Comparison of ENCODE assay signal across 19 mouse cellular contexts in the genomic region with DNA sequence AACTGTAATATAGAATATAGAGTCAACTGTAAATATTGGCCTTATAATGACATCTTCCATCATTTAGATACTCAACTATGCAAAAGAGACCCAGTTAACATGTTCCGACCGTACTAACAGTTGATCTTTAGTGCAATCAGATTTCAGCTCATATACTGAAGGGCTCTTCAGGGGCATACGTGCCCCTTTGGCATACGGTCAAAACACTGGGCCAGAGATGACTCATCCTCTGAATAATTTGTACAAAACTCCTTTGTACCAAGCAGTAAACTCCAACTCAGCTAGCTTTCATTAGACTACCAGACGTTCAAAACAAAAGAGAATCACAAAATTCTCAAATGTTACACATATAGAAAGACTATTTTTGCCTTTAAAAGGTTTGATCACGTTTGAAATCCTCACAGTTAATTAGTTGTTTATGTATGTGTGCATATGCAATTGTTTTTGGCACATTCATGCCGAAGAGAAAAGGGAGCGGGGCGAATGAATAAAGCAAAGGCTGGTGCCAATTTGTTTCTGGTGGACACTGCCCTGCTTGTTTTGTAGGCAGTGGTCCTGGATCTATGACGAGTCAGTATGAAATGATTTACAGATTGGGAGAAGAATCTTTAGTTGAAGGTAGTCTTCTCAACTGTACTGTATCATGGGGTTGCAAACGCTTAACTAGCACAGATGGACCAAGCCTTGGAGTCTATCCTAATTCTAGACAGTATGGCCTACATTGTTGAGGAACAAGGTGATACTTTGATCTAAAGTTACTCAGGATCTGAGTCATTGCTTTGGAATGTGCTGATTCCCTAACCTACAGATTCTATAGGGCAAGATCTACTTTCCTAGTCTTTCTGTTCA. TPM values are rescaled to one million over a fixed set of nuclear protein-coding genes. Genes with fewer than 3 reads are reported as not detected.
DNase-seq lines count a peak whose midpoint lies in the region; ATAC-seq and TF ChIP-seq lines count a peak whose summit lies in the region.
"Had no signal": no experiment of that assay in that cellular context is flagged by ENCODE, and none has a peak within 500 bp of the region (broad histone marks: within the 10 kb centered on the region; RNA-seq: fewer than 3 reads in every experiment).

No protein-coding gene starts in this region.

- H3K36me3 ChIP-seq in liver, embryonic 12.5 days, result no peaks in the 10 kb centered on the region
- H3K36me3 ChIP-seq: heart, embryonic 15.5 days; stomach, embryonic 15.5 days had no signal

- no peaks in the 10 kb centered on the region for H3K27me3 ChIP-seq in liver, embryonic 12.5 days (replicated peaks)
- H3K27me3 ChIP-seq: heart, embryonic 15.5 days; megakaryocyte, embryonic 14.5 days; stomach, embryonic 15.5 days had no signal

- DNase-seq in cerebellum, postnatal 36 days, result peak; percentile 24 to 37
- no peak for DNase-seq in cerebellum, adult 9-11 months
- no peak for DNase-seq in layer of hippocampus, adult 2 months (ENCODE audit: low spot score in 2 of 2)
- no peak for DNase-seq in layer of hippocampus, adult 9-10 months (ENCODE audit: low spot score)
- DNase-seq in adrenal gland, postnatal 25 days, result peak; percentile 5
- peak; percentile 68 for DNase-seq in brain, embryonic 14.5 days (ENCODE audit: low read depth)
- DNase-seq: gastrocnemius, postnatal 14 days; heart, adult 2 months; kidney, adult 9 months; kidney, postnatal 4 days; lung, postnatal 14 days; right cerebral cortex, postnatal 14 days; thymus, adult 2 months had no signal

- no peaks in the 10 kb centered on the region for H3K4me1 ChIP-seq in liver, embryonic 12.5 days
- H3K4me1 ChIP-seq: heart, embryonic 15.5 days; megakaryocyte, embryonic 14.5 days; stomach, embryonic 15.5 days had no signal

- no peak overlapping the region; the same call in 1 of the 2 replicates for H3K4me3 ChIP-seq in layer of hippocampus, adult 2 months
- no peak overlapping the region for H3K4me3 ChIP-seq in liver, embryonic 12.5 days
- H3K4me3 ChIP-seq: heart, adult 2 months; heart, embryonic 15.5 days; megakaryocyte, embryonic 14.5 days; stomach, embryonic 15.5 days had no signal

- no peak for TF ChIP-seq POLR2A in brain, embryonic 14.5 days (IDR thresholded peaks at IDR 0.05; ENCODE audit: borderline replicate concordance, extremely low read depth, insufficient read depth, insufficient read length, poor library complexity, severe bottlenecking)

- no peak for ATAC-seq in liver, embryonic 12.5 days
- ATAC-seq: midbrain, embryonic 16.5 days had no signal

- H3K4me2 ChIP-seq in liver, embryonic 12.5 days, result no peak overlapping the region
- H3K4me2 ChIP-seq: heart, embryonic 15.5 days; stomach, embryonic 15.5 days had no signal

- WGBS in liver, embryonic 12.5 days (ENCODE audit: insufficient replicate concordance), result 72% methylated on average over 11 of the region's 11 CpGs

- H3K27ac ChIP-seq in layer of hippocampus, adult 2 months, result peak overlapping the region; percentile 54
- no peak overlapping the region for H3K27ac ChIP-seq in liver, embryonic 12.5 days
- H3K27ac ChIP-seq: heart, adult 2 months; heart, embryonic 15.5 days; stomach, embryonic 15.5 days had no signal

- H3K9ac ChIP-seq in liver, embryonic 12.5 days, result no peak overlapping the region
- H3K9ac ChIP-seq: heart, embryonic 15.5 days; stomach, embryonic 15.5 days had no signal

- no peaks in the 10 kb centered on the region for H3K9me3 ChIP-seq in liver, embryonic 12.5 days (replicated peaks)
- H3K9me3 ChIP-seq: heart, embryonic 15.5 days; megakaryocyte, embryonic 14.5 days; stomach, embryonic 15.5 days had no signal

- no peak for TF ChIP-seq CTCF in layer of hippocampus, adult 2 months (conservative IDR thresholded peaks at IDR 0.05)
- no peak for TF ChIP-seq CTCF in brain, embryonic 14.5 days (IDR thresholded peaks at IDR 0.05; ENCODE audit: borderline replicate concordance, extremely low read depth, insufficient read depth, insufficient read length)

RNA-seq across cellular contexts. Expression of gene Amph, which starts 8.3 kb away (rescaled TPM):
- 100 to 1,000 TPM; 231 to 253 TPM for total RNA-seq in layer of hippocampus, adult 2 months (2021)
- 7.0 and 7.3 TPM in 2 replicates for total RNA-seq in adrenal gland, postnatal 25 days (2021)
- 49.7 and 62.2 TPM in 2 replicates for polyA plus RNA-seq in brain, embryonic 14.5 days (2012; rRNA removed)
- polyA plus RNA-seq in liver, embryonic 12.5 days (2016; fragmentation: Nextera tagmentation; extraction: Ambion mirVana), result 0.50 and 0.74 TPM in 2 replicates
- total RNA-seq: hematopoietic stem cell, adult 5-6 weeks had no signal

Comparison
In these comparisons a context has a peak if more than half of its experiments do, and no peak if none do; other contexts are left out.
1. DNase-seq: peak in cerebellum, postnatal 36 days (2 of 2), adrenal gland, postnatal 25 days (single experiment) and brain, embryonic 14.5 days (single experiment); none in cerebellum, adult 9-11 months (single experiment), layer of hippocampus, adult 2 months (0 of 2) and layer of hippocampus, adult 9-10 months (single experiment).
2. RNA of gene Amph, which starts 8.3 kb away (total RNA-seq): 231 to 253 TPM in layer of hippocampus, adult 2 months; 7.0 to 7.3 TPM in adrenal gland, postnatal 25 days; every median in the first group is over 10 times any median in the second.